Comparison of ENCODE assay signal across 20 mouse cellular contexts in the genomic region with DNA sequence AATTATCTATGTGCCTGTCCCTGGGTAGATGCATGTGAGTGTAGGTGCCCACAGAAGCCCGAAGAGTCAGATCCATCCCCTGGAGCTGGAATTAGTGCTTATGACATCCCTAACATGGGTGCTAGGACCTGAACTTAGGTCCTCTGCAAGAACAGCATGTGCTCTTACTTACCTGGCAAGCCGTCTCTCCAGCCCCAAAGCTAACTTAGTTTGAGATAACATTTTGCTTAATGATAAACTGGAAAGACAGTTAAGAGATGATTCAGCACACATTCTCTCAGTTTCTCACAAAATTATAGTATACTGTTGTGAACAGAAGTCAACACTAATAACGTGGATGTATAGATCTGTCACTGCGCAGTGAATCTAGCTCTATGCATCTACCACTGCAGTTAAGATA. TPM values are rescaled to one million over a fixed set of nuclear protein-coding genes. Genes with fewer than 3 reads are reported as not detected.
A peak's percentile ranks its signal among the peaks of the same experiment; 100 is the strongest.
DNase-seq lines count a peak whose midpoint lies in the region; ATAC-seq lines count a peak whose summit lies in the region.
"Had no signal": no experiment of that assay in that cellular context is flagged by ENCODE, and none has a peak within 500 bp of the region (broad histone marks: within the 10 kb centered on the region; RNA-seq: fewer than 3 reads in every experiment).

No protein-coding gene starts in this region.

- H3K36me3 ChIP-seq in liver, embryonic 11.5 days (ENCODE audit: control insufficient read depth, insufficient read depth, low read length) = peaks cover 47% of the 10 kb centered on the region
- H3K36me3 ChIP-seq in liver, embryonic 15.5 days (replicated peaks) = peaks cover 92% of the 10 kb centered on the region
- peaks cover 23% of the 10 kb centered on the region for H3K36me3 ChIP-seq in midbrain, embryonic 11.5 days (ENCODE audit: control insufficient read depth, insufficient read depth, low read length)

- no peak overlapping the region for H3K9ac ChIP-seq in liver, embryonic 11.5 days (ENCODE audit: low read depth, low read length)
- no peak overlapping the region for H3K9ac ChIP-seq in liver, embryonic 15.5 days
- H3K9ac ChIP-seq in midbrain, embryonic 11.5 days (ENCODE audit: low read length) = no peak overlapping the region
- H3K9ac ChIP-seq: embryonic facial prominence, embryonic 12.5 days; forebrain, embryonic 12.5 days; hindbrain, embryonic 12.5 days had no signal

- H3K4me2 ChIP-seq in liver, embryonic 11.5 days = no peak overlapping the region
- H3K4me2 ChIP-seq in liver, embryonic 15.5 days = no peak overlapping the region
- no peak overlapping the region for H3K4me2 ChIP-seq in midbrain, embryonic 11.5 days
- H3K4me2 ChIP-seq: embryonic facial prominence, embryonic 12.5 days; forebrain, embryonic 12.5 days; hindbrain, embryonic 12.5 days had no signal

- 80% methylated on average over 4 of the region's 4 CpGs for WGBS in liver, embryonic 11.5 days
- 54% methylated on average over 4 of the region's 4 CpGs for WGBS in liver, embryonic 15.5 days (ENCODE audit: insufficient replicate concordance)
- WGBS in midbrain, embryonic 11.5 days = 94% methylated on average over 4 of the region's 4 CpGs

- no peak for ATAC-seq in liver, embryonic 11.5 days (replicated peaks; ENCODE audit: low FRiP score)
- no peak for ATAC-seq in liver, embryonic 15.5 days (ENCODE audit: insufficient read depth)
- ATAC-seq in midbrain, embryonic 11.5 days (ENCODE audit: low FRiP score) = no peak
- ATAC-seq: forebrain, embryonic 16.5 days; hindbrain, embryonic 16.5 days had no signal

- no peaks in the 10 kb centered on the region for H3K27me3 ChIP-seq in liver, embryonic 11.5 days (replicated peaks; ENCODE audit: control insufficient read depth, insufficient read depth, low read length)
- H3K27me3 ChIP-seq in liver, embryonic 15.5 days = no peaks in the 10 kb centered on the region
- H3K27me3 ChIP-seq in midbrain, embryonic 11.5 days (ENCODE audit: control insufficient read depth, insufficient read depth, low read length) = no peaks in the 10 kb centered on the region
- H3K27me3 ChIP-seq: CH12.LX; embryonic facial prominence, embryonic 12.5 days; forebrain, embryonic 12.5 days; hindbrain, embryonic 12.5 days had no signal

- peak overlapping the region; percentile 96; the same call in 1 of the 2 replicates for H3K27ac ChIP-seq in liver, embryonic 11.5 days (ENCODE audit: low read depth, low read length)
- peak overlapping the region; percentile 96 for H3K27ac ChIP-seq in liver, embryonic 15.5 days (replicated peaks)
- H3K27ac ChIP-seq in midbrain, embryonic 11.5 days (ENCODE audit: low read depth, low read length) = no peak overlapping the region
- H3K27ac ChIP-seq: embryonic facial prominence, embryonic 12.5 days; forebrain, embryonic 12.5 days; hindbrain, embryonic 12.5 days had no signal

- peaks cover 35% of the 10 kb centered on the region for H3K4me1 ChIP-seq in liver, embryonic 11.5 days (replicated peaks; ENCODE audit: control insufficient read depth, insufficient read depth, low read length)
- H3K4me1 ChIP-seq in liver, embryonic 15.5 days (replicated peaks) = peaks cover 67% of the 10 kb centered on the region
- no peaks in the 10 kb centered on the region for H3K4me1 ChIP-seq in midbrain, embryonic 11.5 days (ENCODE audit: control insufficient read depth, insufficient read depth, low read length)
- H3K4me1 ChIP-seq: embryonic facial prominence, embryonic 12.5 days; forebrain, embryonic 12.5 days; hindbrain, embryonic 12.5 days had no signal

- DNase-seq in liver, embryonic 11.5 days (ENCODE audit: low spot score) = no peak
- DNase-seq in liver = no peak
- DNase-seq in c-Kit-positive CD71-positive TER-119-positive erythroid progenitor cells, embryonic 14.5 days (ENCODE audit: low spot score) = peak; percentile 30
- DNase-seq in left cerebral cortex, adult 8-10 months (ENCODE audit: low spot score in 2 of 2) = no peak
- no peak for DNase-seq in midbrain, embryonic 11.5 days (ENCODE audit: low spot score, missing footprints)
- DNase-seq: adrenal gland, adult 8-10 months; adrenal gland, postnatal 36 days; cerebellum, adult 11-12 months; cerebellum, adult 9-10 months; cerebellum, postnatal 25 days; gastrocnemius, postnatal 10 days; heart, postnatal 10 days; heart, postnatal 4 days had no signal

- no peaks in the 10 kb centered on the region for H3K9me3 ChIP-seq in liver, embryonic 11.5 days (ENCODE audit: control insufficient read depth, low read length)
- H3K9me3 ChIP-seq in liver, embryonic 15.5 days (replicated peaks) = no peaks in the 10 kb centered on the region
- H3K9me3 ChIP-seq in midbrain, embryonic 11.5 days (ENCODE audit: control insufficient read depth, low read length) = no peaks in the 10 kb centered on the region
- H3K9me3 ChIP-seq: embryonic facial prominence, embryonic 12.5 days; forebrain, embryonic 12.5 days; hindbrain, embryonic 12.5 days had no signal

- H3K4me3 ChIP-seq in liver, embryonic 11.5 days (ENCODE audit: low read depth, low read length) = no peak overlapping the region
- no peak overlapping the region for H3K4me3 ChIP-seq in liver, embryonic 15.5 days (replicated peaks)
- no peak overlapping the region for H3K4me3 ChIP-seq in midbrain, embryonic 11.5 days (ENCODE audit: low read depth, low read length)
- H3K4me3 ChIP-seq: embryonic facial prominence, embryonic 12.5 days; forebrain, embryonic 12.5 days; hindbrain, embryonic 12.5 days had no signal

RNA-seq across cellular contexts. Expression of a gene that starts 36.1 kb away (rescaled TPM):
- polyA plus RNA-seq in liver, embryonic 11.5 days (2014; fragmentation: Nextera tagmentation; extraction: Ambion mirVana) = 57.4 and 58.5 TPM in 2 replicates
- 49.8 and 51.8 TPM in 2 replicates for polyA plus RNA-seq in liver, embryonic 15.5 days (2015; fragmentation: Nextera tagmentation; extraction: Ambion mirVana)
- total RNA-seq in left cerebral cortex, adult 8-10 months (2022) = 10 to 100 TPM; 63.4 to 69.5 (median 68.1) TPM
- polyA plus RNA-seq in midbrain, embryonic 11.5 days (2014; fragmentation: Nextera tagmentation; extraction: Ambion mirVana) = 45.8 and 46.8 TPM in 2 replicates
